Mouse (Mus musculus) myocyte (in vitro differentiated cells): ENCODE results near the gene Fam81b. TPM values are rescaled to one million over a fixed set of nuclear protein-coding genes. Genes with fewer than 3 reads are reported as not detected.

Experiments
- H3K27me3 ChIP-seq: one replicate; pipeline ENCODE4 v1.6.1; 2011; ENCODE audit not compliant: control insufficient read depth, insufficient read depth, insufficient read length
- H3K36me3 ChIP-seq: one replicate; pipeline ENCODE4 v1.6.1; 2011; ENCODE audit not compliant: control insufficient read depth, insufficient read depth
- H3K4me2 ChIP-seq: one replicate; pipeline ENCODE4 v1.6.1; 2011; ENCODE audit warnings: low read depth, control low read depth
- H3K4me3 ChIP-seq: one replicate; pipeline ENCODE4 v1.5.1; 2011; ENCODE audit warnings: mild to moderate bottlenecking, control low read depth, moderate library complexity
- H3K79me2 ChIP-seq: one replicate; pipeline ENCODE4 v1.6.1; 2011; ENCODE audit not compliant: control insufficient read depth, insufficient read depth
- H3ac ChIP-seq: one replicate; pipeline ENCODE4 v1.6.1; 2011; ENCODE audit not compliant: control insufficient read depth, insufficient read length
- CEBPB ChIP-seq: IDR thresholded peaks from 2 replicates; pipeline ENCODE4 v1.6.1; 2011; ENCODE audit warnings: mild to moderate bottlenecking, moderate library complexity; ENCODE audit not compliant: poor library complexity, insufficient read depth, severe bottlenecking
- E2F4 ChIP-seq: IDR thresholded peaks from one replicate; pipeline ENCODE4 v1.6.1; 2011; ENCODE audit warnings: mild to moderate bottlenecking, control low read depth, moderate library complexity; ENCODE audit not compliant: insufficient read depth
- MAX ChIP-seq: IDR thresholded peaks from one replicate; pipeline ENCODE4 v1.6.1; 2011; ENCODE audit warnings: low read depth, mild to moderate bottlenecking, control low read depth
- MYOD1 ChIP-seq, 3 experiments: IDR thresholded peaks; one replicate each; pipeline ENCODE4 v1.6.1; 2011; ENCODE audit warnings: control low read depth in 2 of 3, low read depth in 2 of 3, mild to moderate bottlenecking in 2 of 3, moderate library complexity in 1 of 3; ENCODE audit not compliant: insufficient read length in 2 of 3, control insufficient read depth in 1 of 3
- MYOG ChIP-seq, 3 experiments: IDR thresholded peaks; one replicate each; pipeline ENCODE4 v1.6.1; 2011; ENCODE audit warnings: control low read depth in 2 of 3, low read depth in 2 of 3, mild to moderate bottlenecking in 2 of 3; ENCODE audit not compliant: insufficient read length in 2 of 3, control insufficient read depth in 1 of 3, insufficient read depth in 1 of 3
- POLR2A ChIP-seq: IDR thresholded peaks from one replicate; pipeline ENCODE4 v1.6.1; 2011; ENCODE audit warnings: low read depth, mild to moderate bottlenecking, control low read depth, moderate library complexity; ENCODE audit not compliant: insufficient read length
- POLR2AphosphoS2 ChIP-seq: IDR thresholded peaks from one replicate; pipeline ENCODE4 v1.6.1; 2011; ENCODE audit warnings: low read depth, control low read depth; ENCODE audit not compliant: insufficient read length
- REST ChIP-seq: IDR thresholded peaks from one replicate; pipeline ENCODE4 v1.6.1; 2011; ENCODE audit warnings: mild to moderate bottlenecking, control low read depth, moderate library complexity; ENCODE audit not compliant: insufficient read depth, insufficient read length
- SRF ChIP-seq: IDR thresholded peaks from one replicate; pipeline ENCODE4 v1.6.1; 2011; ENCODE audit warnings: low read depth; ENCODE audit not compliant: control insufficient read depth, insufficient read length
- TCF12 ChIP-seq: IDR thresholded peaks from one replicate; pipeline ENCODE4 v1.6.1; 2011; ENCODE audit warnings: mild to moderate bottlenecking, control low read depth; ENCODE audit not compliant: poor library complexity, insufficient read depth, severe bottlenecking
- TCF3 ChIP-seq: IDR thresholded peaks from one replicate; pipeline ENCODE4 v1.6.1; 2011; ENCODE audit warnings: low read depth, control low read depth; ENCODE audit not compliant: insufficient read length
- USF1 ChIP-seq: IDR thresholded peaks from one replicate; pipeline ENCODE4 v1.6.1; 2011; ENCODE audit warnings: low read depth, mild to moderate bottlenecking, control low read depth, moderate library complexity
- polyA plus RNA-seq: library from polyadenylated mRNA; unstranded; fragments of >200 nt; fragmentation: generic; extraction: Trizol; gene quantifications from one replicate; pipeline ENCODE4 v1.2.1, GENCODE M21; 2012; ENCODE audit warnings: missing spikeins

The Fam81b gene
- polyA plus RNA-seq, 1 experiment, result not detected

DNA sequence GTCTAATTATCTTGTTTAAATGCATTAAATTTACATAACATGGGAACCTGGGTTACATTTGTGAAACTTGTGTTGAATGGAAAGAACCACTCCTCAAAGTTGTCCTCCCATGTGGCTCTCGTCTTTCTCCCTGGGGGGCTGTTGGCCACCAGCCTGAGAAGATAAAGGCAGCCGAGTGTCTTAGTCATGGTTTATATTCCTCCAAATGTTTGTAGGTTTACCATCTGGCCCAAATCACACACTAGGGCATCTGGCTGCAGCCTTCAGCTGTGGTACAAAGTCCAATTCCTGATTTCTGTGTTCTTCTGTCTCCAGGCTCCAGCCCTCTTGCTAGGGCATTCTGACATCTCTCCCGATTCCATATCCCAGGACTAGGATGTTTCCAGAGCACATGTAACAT is 114.6 kb downstream of the Fam81b start:
- H3K36me3 ChIP-seq, result peaks cover 26% of the 10 kb centered on the region

GRCm38 (mm10) chr13:76189190-76189589 is 115.7 kb downstream of the Fam81b start:
- Histone ChIP-seq H3ac (no peak overlapping the region), H3K79me2 (no peaks in the 10 kb centered on the region), H3K4me3 (no peak overlapping the region), H3K4me2 (no peak overlapping the region), H3K36me3 (peaks cover 26% of the 10 kb centered on the region), H3K27me3 (no peaks in the 10 kb centered on the region)
- TF ChIP-seq POLR2AphosphoS2 (no peak), SRF (no peak)

More for the DNA sequence above, 114.6 kb downstream of the Fam81b start:
- Histone ChIP-seq H3K27me3 (no peaks in the 10 kb centered on the region), H3K4me2 (no peak overlapping the region), H3K79me2 (no peaks in the 10 kb centered on the region), H3K4me3 (no peak overlapping the region), H3ac (no peak overlapping the region)
- TF ChIP-seq POLR2AphosphoS2 (no peak), MYOG (IDR thresholded peaks at IDR 0.05; ENCODE audit: control insufficient read depth in 1 of 3, insufficient read depth in 1 of 3, insufficient read length in 2 of 3, low read depth in 2 of 3) (no peak), CEBPB (no peak), SRF (no peak), POLR2A (no peak), TCF12 (no peak), TCF3 (no peak)

DNA sequence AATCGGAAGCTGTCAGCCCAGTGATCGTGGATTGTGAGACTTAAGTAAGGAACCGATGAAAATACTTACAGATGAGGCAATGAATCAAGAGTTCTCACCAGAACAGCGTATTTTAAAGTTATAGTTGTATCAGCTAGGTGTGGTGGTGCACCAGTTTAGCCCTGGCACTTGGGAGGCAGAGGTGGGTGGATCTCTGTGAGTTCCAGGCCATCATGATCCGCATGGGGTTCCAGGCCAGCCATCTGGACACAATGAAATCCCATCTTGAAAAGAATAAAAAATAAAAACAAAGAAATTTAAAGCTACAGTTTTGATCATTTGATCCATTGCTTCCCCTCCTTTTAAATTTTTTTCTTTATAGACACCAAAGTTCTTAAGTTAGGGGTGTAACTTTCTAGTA is 117.2 kb downstream of the Fam81b start:
- Histone ChIP-seq H3K36me3 (peaks cover 26% of the 10 kb centered on the region), H3ac (no peak overlapping the region), H3K27me3 (no peaks in the 10 kb centered on the region), H3K79me2 (no peaks in the 10 kb centered on the region), H3K4me3 (no peak overlapping the region), H3K4me2 (no peak overlapping the region)
- TF ChIP-seq CEBPB (no peak), POLR2A (no peak)

DNA sequence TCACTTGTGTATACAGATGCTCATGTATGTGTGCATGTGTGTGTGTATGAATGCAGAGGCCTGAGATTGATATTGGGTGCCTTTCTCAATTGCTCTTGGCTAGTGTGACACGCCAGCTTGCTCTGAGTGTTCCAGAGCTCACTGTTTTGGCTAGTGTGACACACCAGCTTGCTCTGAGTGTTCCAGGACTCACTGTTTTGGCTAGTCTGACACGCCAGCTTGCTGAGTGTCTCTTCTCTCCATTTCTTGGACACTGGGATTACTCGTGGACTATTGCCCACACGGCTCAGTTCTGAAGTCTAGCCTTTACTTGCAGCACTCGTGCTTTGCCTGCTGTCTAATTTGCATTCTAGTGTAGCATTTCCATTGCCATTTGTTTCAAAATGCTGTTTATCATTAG is 126.2 kb downstream of the Fam81b start:
- Histone ChIP-seq H3K27me3 (no peaks in the 10 kb centered on the region), H3K79me2 (no peaks in the 10 kb centered on the region), H3K4me3 (no peak overlapping the region), H3K4me2 (no peak overlapping the region), H3ac (no peak overlapping the region), H3K36me3 (peaks cover 5% of the 10 kb centered on the region)
- TF ChIP-seq POLR2AphosphoS2 (no peak), USF1 (no peak), CEBPB (no peak), SRF (no peak), MAX (no peak), TCF3 (no peak), TCF12 (no peak), REST (no peak), MYOD1 (IDR thresholded peaks at IDR 0.05; ENCODE audit: control insufficient read depth in 1 of 3, insufficient read length in 2 of 3, low read depth in 2 of 3) (no peak), MYOG (IDR thresholded peaks at IDR 0.05; ENCODE audit: control insufficient read depth in 1 of 3, insufficient read depth in 1 of 3, insufficient read length in 2 of 3, low read depth in 2 of 3) (no peak), E2F4 (no peak), POLR2A (no peak)

DNA sequence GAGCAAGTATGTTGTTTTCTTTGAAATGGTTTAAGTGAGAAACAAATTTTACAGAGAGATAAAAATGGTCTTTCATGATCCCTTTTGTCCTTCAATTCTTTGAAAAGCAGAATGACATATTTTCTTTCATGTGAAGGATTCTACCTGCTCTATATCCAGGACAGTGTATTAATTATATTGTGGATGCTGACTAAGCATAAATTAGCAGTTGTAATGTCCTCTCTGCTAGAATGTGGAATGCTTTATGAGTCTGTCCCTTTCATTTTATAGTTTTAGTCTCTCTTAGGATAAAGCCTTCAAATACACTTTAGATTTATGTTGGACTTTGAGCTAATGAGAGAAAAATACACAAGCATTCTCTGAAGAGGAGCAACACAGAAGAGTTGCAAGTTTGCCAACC is 130.6 kb downstream of the Fam81b start:
- H3K27me3 ChIP-seq, result no peaks in the 10 kb centered on the region
- TF ChIP-seq POLR2A, result no peak
- no peak for TF ChIP-seq POLR2AphosphoS2
- no peak for TF ChIP-seq REST
- no peak for TF ChIP-seq CEBPB
- TF ChIP-seq TCF3, result no peak
- no peak for TF ChIP-seq E2F4
- TF ChIP-seq MYOD1 (IDR thresholded peaks at IDR 0.05; ENCODE audit: control insufficient read depth in 1 of 3, insufficient read length in 2 of 3, low read depth in 2 of 3), result no peak
- TF ChIP-seq MYOG (IDR thresholded peaks at IDR 0.05; ENCODE audit: control insufficient read depth in 1 of 3, insufficient read depth in 1 of 3, insufficient read length in 2 of 3, low read depth in 2 of 3), result no peak
- TF ChIP-seq SRF, result no peak
- TF ChIP-seq TCF12, result no peak
- no peak for TF ChIP-seq MAX
- no peak for TF ChIP-seq USF1

GRCm38 (mm10) chr13:76160587-76160986 is 144.3 kb downstream of the Fam81b start:
- peaks cover 24% of the 10 kb centered on the region for H3K36me3 ChIP-seq

More for the DNA sequence above, 130.6 kb downstream of the Fam81b start:
- H3K36me3 ChIP-seq, result peaks cover 5% of the 10 kb centered on the region
- no peaks in the 10 kb centered on the region for H3K79me2 ChIP-seq
- H3ac ChIP-seq, result no peak overlapping the region
- no peak overlapping the region for H3K4me3 ChIP-seq
- H3K4me2 ChIP-seq, result no peak overlapping the region

More at GRCm38 (mm10) chr13:76160587-76160986, 144.3 kb downstream of the Fam81b start:
- Histone ChIP-seq H3ac (no peak overlapping the region), H3K4me2 (no peak overlapping the region), H3K27me3 (no peaks in the 10 kb centered on the region), H3K79me2 (no peaks in the 10 kb centered on the region), H3K4me3 (no peak overlapping the region)
- no peak for TF ChIP-seq TCF3
- no peak for TF ChIP-seq REST
- no peak for TF ChIP-seq MYOG (IDR thresholded peaks at IDR 0.05; ENCODE audit: control insufficient read depth in 1 of 3, insufficient read depth in 1 of 3, insufficient read length in 2 of 3, low read depth in 2 of 3)
- no peak for TF ChIP-seq MYOD1 (IDR thresholded peaks at IDR 0.05; ENCODE audit: control insufficient read depth in 1 of 3, insufficient read length in 2 of 3, low read depth in 2 of 3)
- TF ChIP-seq USF1, result no peak
